Mouse (Mus musculus) layer of hippocampus, adult 2 months (tissue): ENCODE measurements around the gene Ccdc158. TPM values are rescaled to one million over a fixed set of nuclear protein-coding genes. Genes with fewer than 3 reads are reported as not detected.

Experiments used
- DNase-seq, 2 experiments: peaks; one replicate each; pipeline ENCODE4 v3.0.0; 2022; ENCODE audit warnings: low spot score in 2 of 2
- H3K27ac ChIP-seq: fragments of 200-600 bp; 2 replicates; pipeline ENCODE4 v1.8.1; 2022
- H3K4me3 ChIP-seq: fragments of 200-600 bp; 2 replicates; pipeline ENCODE4 v1.8.1; 2022; ENCODE audit warnings: mild to moderate bottlenecking
- CTCF ChIP-seq: fragments of 200-600 bp; conservative IDR thresholded peaks from 2 replicates; pipeline ENCODE4 v1.8.1; 2022; ENCODE audit warnings: antibody characterized with exemption, mild to moderate bottlenecking, moderate library complexity
- total RNA-seq, 2 experiments: library from RNA; stranded (reverse); gene quantifications; 2 replicates each; pipeline ENCODE4 v1.2.3; 2021

Ccdc158 gene
- total RNA-seq, 2 experiments from 2014 or later, result 0.42 to 0.82 TPM

GRCm38 (mm10) chr5:92607492-92608229 lies 67.4 kb downstream of the Ccdc158 start:
- Histone ChIP-seq H3K27ac (no peak overlapping the region), H3K4me3 (no peak overlapping the region)
- no peak for DNase-seq
- TF ChIP-seq CTCF, result no peak

DNA sequence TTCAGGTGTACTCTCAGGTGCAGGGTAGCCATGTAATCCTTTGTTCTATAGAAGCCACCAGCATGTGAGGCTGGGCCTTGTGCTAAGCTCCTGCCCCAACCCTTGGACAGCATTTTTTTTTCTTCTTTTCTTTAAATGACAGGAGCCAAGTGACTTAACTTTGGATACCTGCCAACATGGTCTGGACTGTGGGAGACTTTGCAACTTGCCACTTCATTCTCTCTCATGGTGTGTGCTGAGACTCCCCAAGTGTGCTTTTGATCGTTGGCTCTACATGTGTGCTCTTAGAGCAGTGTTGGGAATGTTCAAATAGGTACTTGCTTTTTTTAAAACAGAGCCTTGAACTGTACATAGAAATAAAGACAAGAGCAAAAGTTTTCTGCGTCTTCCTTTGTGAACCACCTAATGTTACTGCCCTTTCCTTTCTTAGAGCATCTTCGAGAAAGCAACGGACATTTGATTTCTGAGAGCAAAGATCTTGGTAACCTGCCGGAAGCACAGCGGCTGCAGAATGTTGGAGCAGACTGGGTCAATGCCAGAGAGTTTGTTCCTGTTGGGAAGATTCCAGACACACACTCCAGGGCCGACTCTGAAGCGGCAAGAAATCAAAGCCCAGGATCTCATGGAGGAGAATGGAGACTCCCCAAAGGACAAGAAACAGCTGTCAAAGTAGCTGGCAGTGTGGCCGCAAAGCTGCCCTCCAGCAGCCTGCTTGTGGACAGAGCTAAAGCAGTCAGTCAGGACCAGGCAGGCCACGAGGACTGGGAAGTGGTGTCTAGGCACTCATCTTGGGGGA lies 70.4 kb downstream of the Ccdc158 start:
- Histone ChIP-seq H3K4me3 (no peak overlapping the region), H3K27ac (no peak overlapping the region)
- DNase-seq, result no peak
- TF ChIP-seq CTCF, result no peak

DNA sequence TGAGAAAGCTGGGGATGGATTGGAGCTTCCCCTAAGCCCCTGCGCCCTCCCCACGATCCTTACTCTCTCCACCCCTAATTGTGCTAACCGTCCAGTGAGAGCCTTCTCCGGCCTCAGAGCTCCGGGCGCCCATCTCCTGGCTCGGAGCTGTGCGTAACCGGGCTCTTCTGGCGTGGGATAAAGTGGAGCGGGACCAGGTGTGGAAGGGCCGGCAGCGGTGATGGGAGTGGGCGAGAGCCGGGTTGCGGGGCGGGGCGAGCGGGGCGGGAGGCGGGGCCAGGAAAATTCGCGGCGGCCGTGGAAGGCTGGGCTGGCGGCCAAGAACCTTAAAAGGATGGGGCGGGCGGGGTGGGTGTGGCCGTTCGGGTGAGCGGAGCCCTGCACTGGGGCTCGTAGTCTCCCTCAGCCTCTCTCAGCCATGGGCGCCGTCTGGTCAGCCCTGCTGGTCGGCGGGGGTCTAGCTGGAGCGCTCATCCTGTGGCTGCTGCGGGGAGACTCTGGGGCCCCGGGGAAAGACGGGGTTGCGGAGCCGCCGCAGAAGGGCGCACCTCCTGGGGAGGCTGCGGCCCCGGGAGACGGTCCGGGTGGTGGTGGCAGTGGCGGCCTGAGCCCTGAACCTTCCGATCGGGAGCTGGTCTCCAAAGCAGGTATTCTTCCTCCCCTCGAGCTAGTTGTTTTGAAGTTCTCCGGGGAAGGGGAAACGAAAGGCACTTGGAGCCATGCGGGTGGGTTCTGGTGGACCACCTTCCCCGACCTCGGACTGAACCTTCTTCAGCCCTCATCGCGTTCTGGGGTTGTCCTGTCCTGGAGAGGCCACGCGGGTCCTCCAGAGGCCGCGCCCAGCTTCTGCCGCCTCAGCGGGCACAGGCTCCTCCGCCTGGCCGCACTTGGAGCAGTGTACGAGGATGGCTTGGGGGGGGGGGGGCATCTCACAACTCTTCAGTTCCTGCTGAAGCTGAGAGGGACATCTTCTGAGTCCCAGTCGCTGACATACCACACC lies 72.1 kb downstream of the Ccdc158 start, which contains the start of gene Stbd1:
TSS of gene Stbd1 (plus strand) at position 351 of the 1,000 bp plus-strand sequence.
- Histone ChIP-seq H3K4me3 (peak within 1 kb of the TSS; percentile 72), H3K27ac (no peak within 1 kb of the TSS)
- TF ChIP-seq CTCF, result no peak
- peak in 1 of 2 experiments; percentile 16 for DNase-seq

GRCm38 (mm10) chr5:92599030-92599429 lies 76.0 kb downstream of the Ccdc158 start:
- DNase-seq, result peak; percentile 20 to 32
- TF ChIP-seq CTCF, result no peak
- H3K27ac ChIP-seq, result no peak overlapping the region
- no peak overlapping the region for H3K4me3 ChIP-seq

GRCm38 (mm10) chr5:92596865-92597264 lies 78.2 kb downstream of the Ccdc158 start:
- no peak for TF ChIP-seq CTCF
- H3K27ac ChIP-seq, result no peak overlapping the region
- H3K4me3 ChIP-seq, result no peak overlapping the region
- no peak for DNase-seq

GRCm38 (mm10) chr5:92595026-92595425 lies 80.0 kb downstream of the Ccdc158 start:
- DNase-seq, result no peak
- TF ChIP-seq CTCF, result no peak
- no peak overlapping the region for H3K27ac ChIP-seq
- no peak overlapping the region for H3K4me3 ChIP-seq

DNA sequence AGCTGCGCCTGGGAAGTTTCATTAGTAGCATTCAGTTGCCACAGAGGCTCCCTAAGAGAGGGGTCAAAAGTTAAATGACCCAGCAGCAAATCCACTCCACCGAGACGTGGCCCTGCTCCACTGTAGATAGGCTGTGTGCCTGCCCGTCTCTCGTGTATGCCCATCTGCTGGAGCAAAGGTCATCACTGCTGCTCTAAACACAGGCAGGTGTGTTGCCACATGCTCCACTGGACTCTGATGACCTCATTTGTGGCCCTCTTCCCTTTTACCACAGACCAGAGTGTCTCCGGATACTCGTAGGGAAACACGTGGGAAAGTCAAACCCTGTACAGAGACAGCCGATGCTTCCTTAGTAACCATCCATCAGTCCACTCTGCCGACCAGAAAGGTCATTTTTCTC lies 89.1 kb downstream of the Ccdc158 start:
- no peak for TF ChIP-seq CTCF
- no peak overlapping the region for H3K4me3 ChIP-seq
- no peak for DNase-seq
- no peak overlapping the region for H3K27ac ChIP-seq

DNA sequence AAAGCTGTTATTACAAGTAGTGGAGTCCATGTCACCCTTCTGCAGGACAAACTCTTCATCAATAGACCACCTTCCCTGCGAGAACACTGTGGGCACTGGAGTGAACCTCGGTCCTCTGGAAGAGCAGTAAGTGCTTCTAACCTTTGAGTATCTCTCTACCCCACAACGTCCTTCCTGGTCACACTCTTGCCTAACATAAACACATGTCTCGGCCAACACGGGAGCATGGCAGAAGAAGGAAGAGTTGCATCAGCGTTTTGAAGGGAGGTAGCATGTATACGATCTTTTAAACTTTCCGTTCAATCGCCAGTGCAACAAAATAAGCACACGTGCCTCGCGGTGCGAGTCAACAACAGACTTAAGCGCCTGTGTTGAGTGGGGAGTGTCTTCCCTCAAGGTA lies 95.5 kb downstream of the Ccdc158 start:
- Histone ChIP-seq H3K4me3 (no peak overlapping the region), H3K27ac (no peak overlapping the region)
- no peak for DNase-seq
- no peak for TF ChIP-seq CTCF

- TF ChIP-seq CTCF, result no peak
- no peak overlapping the region for H3K4me3 ChIP-seq
- DNase-seq, result no peak
- H3K27ac ChIP-seq, result no peak overlapping the region
Measured at GRCm38 (mm10) chr5:92571232-92571631, 103.8 kb downstream of the Ccdc158 start.

- H3K4me3 ChIP-seq, result no peak overlapping the region
- no peak overlapping the region for H3K27ac ChIP-seq
- no peak for DNase-seq
- no peak for TF ChIP-seq CTCF
Measured at GRCm38 (mm10) chr5:92562002-92562401, 113.1 kb downstream of the Ccdc158 start.

DNA sequence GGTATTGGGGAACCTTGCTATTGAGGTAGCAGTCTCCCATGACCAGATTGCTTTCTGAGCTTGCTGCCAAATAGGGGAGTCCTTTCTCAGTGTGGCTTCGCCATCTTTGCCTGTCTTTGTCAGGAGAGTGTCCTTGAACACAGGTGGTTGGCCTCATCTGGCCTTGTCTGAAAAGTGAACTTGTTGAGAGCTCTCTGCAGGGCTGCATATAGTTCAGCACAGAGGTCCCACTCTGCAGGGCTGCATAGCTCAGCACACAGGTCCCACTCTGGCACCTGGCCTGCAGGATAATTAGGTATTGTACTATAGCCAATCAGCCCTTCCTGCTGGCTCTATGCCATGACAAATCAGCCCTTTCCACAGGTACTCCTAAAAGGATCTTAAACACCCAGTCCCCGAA lies 114.9 kb downstream of the Ccdc158 start:
- Histone ChIP-seq H3K27ac (no peak overlapping the region), H3K4me3 (no peak overlapping the region)
- DNase-seq, result no peak
- TF ChIP-seq CTCF, result no peak

Other genes starting within 250 kb of the Ccdc158 start
- gene Nup54, start 240.1 kb downstream of the Ccdc158 start, total RNA-seq, result 10 to 100 TPM; 32.1 to 32.2 TPM
- 10 to 100 TPM; 88.9 to 89.8 TPM for gene Scarb2, start 168.4 kb downstream of the Ccdc158 start, total RNA-seq
- under 1 TPM in 1 of 2 experiments, not detected in 1; 0.51 TPM for gene Fam47e, start 120.2 kb downstream of the Ccdc158 start, total RNA-seq
- gene Stbd1, start 72.2 kb downstream of the Ccdc158 start, total RNA-seq, result 1 to 10 TPM; 2.0 to 3.2 TPM
- gene Shroom3, start 8.2 kb upstream of the Ccdc158 start, total RNA-seq, result 1 to 10 TPM; 2.0 to 2.3 TPM